Mouse (Mus musculus) CH12.LX (cell line): Measurements from ENCODE around the gene Krt4. TPM values are rescaled to one million over a fixed set of nuclear protein-coding genes. Genes with fewer than 3 reads are reported as not detected.
A peak's percentile ranks its signal among the peaks of the same experiment; 100 is the strongest.

Experiments
- DNase-seq: peaks from one replicate; pipeline ENCODE4 v3.0.0-alpha.2; 2013; ENCODE audit errors: extremely low read depth
- H3K27ac ChIP-seq: 2 replicates; pipeline ENCODE4 v1.5.1; 2012; ENCODE audit warnings: low read depth, mild to moderate bottlenecking, control low read depth, moderate library complexity; ENCODE audit not compliant: insufficient read depth
- H3K27me3 ChIP-seq: replicated peaks from 2 replicates; pipeline ENCODE3; 2012; ENCODE audit warnings: inconsistent platforms
- H3K36me3 ChIP-seq, 2 experiments: replicated peaks in 1 of 2; 2 replicates each; pipeline versions ENCODE3 to v1.6.1; 2012; ENCODE audit warnings: inconsistent platforms in 1 of 2, low read length in 1 of 2, mild to moderate bottlenecking in 1 of 2, mixed read lengths in 1 of 2, moderate library complexity in 1 of 2; ENCODE audit not compliant: control insufficient read depth in 1 of 2, insufficient read depth in 1 of 2
- H3K4me1 ChIP-seq, 2 experiments: 2 replicates each; pipeline ENCODE4 v1.6.1; 2012; ENCODE audit warnings: inconsistent platforms in 1 of 2, moderate library complexity in 1 of 2; ENCODE audit not compliant: insufficient read depth in 2 of 2, control insufficient read depth in 1 of 2
- H3K4me2 ChIP-seq: 2 replicates; pipeline ENCODE4 v1.6.1; 2012; ENCODE audit warnings: low read depth, mild to moderate bottlenecking, control low read depth; ENCODE audit not compliant: poor library complexity, insufficient read depth, severe bottlenecking
- H3K4me3 ChIP-seq, 3 experiments: fragments of 150-350 bp in 1 of 3; sonication (generic) in 1 of 3; replicated peaks in 1 of 3; 2 replicates each; pipeline versions ENCODE3 to v1.5.1; 2011 to 2012; ENCODE audit warnings: low read depth in 2 of 3, low read length in 2 of 3, mild to moderate bottlenecking in 2 of 3, moderate library complexity in 2 of 3, control low read depth in 1 of 3, improper control_type of control experiment in 1 of 3, inconsistent platforms in 1 of 3, mixed read lengths in 1 of 3; ENCODE audit not compliant: poor library complexity in 1 of 3
- H3K79me2 ChIP-seq: replicated peaks from 2 replicates; pipeline ENCODE4 v1.6.1; 2012; ENCODE audit warnings: mild to moderate bottlenecking, moderate library complexity; ENCODE audit not compliant: control insufficient read depth, poor library complexity, insufficient read depth, severe bottlenecking; ENCODE audit errors: extremely low read depth
- H3K9ac ChIP-seq: 2 replicates; pipeline ENCODE4 v1.6.1; 2012; ENCODE audit warnings: low read depth, mild to moderate bottlenecking, control low read depth, moderate library complexity; ENCODE audit not compliant: insufficient read depth
- H3K9me3 ChIP-seq: replicated peaks from 2 replicates; pipeline ENCODE3; 2012; ENCODE audit warnings: low read length, inconsistent platforms, mixed read lengths
- BHLHE40 ChIP-seq: IDR thresholded peaks from 2 replicates; pipeline ENCODE4 v1.6.1; 2011; ENCODE audit warnings: mild to moderate bottlenecking, low read depth, low read length, improper control_type of control experiment
- CTCF ChIP-seq, 2 experiments: IDR thresholded peaks in 1 of 2; conservative IDR thresholded peaks in 1 of 2; 2 replicates each; pipeline ENCODE4 v1.5.1; 2011 to 2012; ENCODE audit warnings: low read depth in 2 of 2, low read length in 2 of 2, improper control_type of control experiment in 1 of 2, inconsistent platforms in 1 of 2, mild to moderate bottlenecking in 1 of 2, moderate library complexity in 1 of 2
- ELF1 ChIP-seq: IDR thresholded peaks from 2 replicates; pipeline ENCODE4 v1.6.1; 2014; ENCODE audit warnings: low read depth, mild to moderate bottlenecking, inconsistent platforms, low read length, improper control_type of control experiment
- GABPA ChIP-seq: IDR thresholded peaks from 2 replicates; pipeline ENCODE4 v1.6.1; 2012; ENCODE audit warnings: low read depth, low read length, improper control_type of control experiment, inconsistent platforms; ENCODE audit not compliant: insufficient replicate concordance
- JUN ChIP-seq: IDR thresholded peaks from 2 replicates; pipeline ENCODE4 v1.6.1; 2011; ENCODE audit warnings: low read depth, mild to moderate bottlenecking, low read length, improper control_type of control experiment, moderate library complexity; ENCODE audit not compliant: insufficient read depth
- JUND ChIP-seq: conservative IDR thresholded peaks from 2 replicates; pipeline ENCODE4 v1.6.1; 2011; ENCODE audit warnings: low read depth, low read length, improper control_type of control experiment
- KAT2A ChIP-seq: IDR thresholded peaks from 2 replicates; pipeline ENCODE4 v1.6.1; 2012; ENCODE audit warnings: low read length, improper control_type of control experiment, inconsistent platforms; ENCODE audit not compliant: insufficient replicate concordance
- MAFK ChIP-seq: IDR thresholded peaks from 2 replicates; pipeline ENCODE4 v1.6.1; 2011; ENCODE audit warnings: low read length, improper control_type of control experiment; ENCODE audit not compliant: insufficient replicate concordance
- MAZ ChIP-seq: IDR thresholded peaks from 2 replicates; pipeline ENCODE4 v1.6.1; 2012; ENCODE audit warnings: low read depth, mild to moderate bottlenecking, inconsistent platforms, low read length, improper control_type of control experiment, moderate library complexity
- NELFE ChIP-seq: IDR thresholded peaks from 2 replicates; pipeline ENCODE4 v1.6.1; 2011; ENCODE audit warnings: low read depth, low read length, improper control_type of control experiment
- NRF1 ChIP-seq: IDR thresholded peaks from 2 replicates; pipeline ENCODE4 v1.6.1; 2014; ENCODE audit warnings: low read depth, mild to moderate bottlenecking, inconsistent platforms, low read length, improper control_type of control experiment, moderate library complexity
- RAD21 ChIP-seq: IDR thresholded peaks from 2 replicates; pipeline ENCODE4 v1.6.1; 2011; ENCODE audit warnings: low read depth, mild to moderate bottlenecking, low read length, improper control_type of control experiment, moderate library complexity
- RCOR1 ChIP-seq: conservative IDR thresholded peaks from 2 replicates; pipeline ENCODE4 v1.6.1; 2012; ENCODE audit warnings: low read depth, mild to moderate bottlenecking, inconsistent platforms, low read length, improper control_type of control experiment
- SMC3 ChIP-seq: IDR thresholded peaks from 2 replicates; pipeline ENCODE4 v1.6.1; 2011; ENCODE audit warnings: low read depth, low read length, improper control_type of control experiment
- TBP ChIP-seq: conservative IDR thresholded peaks from 2 replicates; pipeline ENCODE4 v1.6.1; 2011; ENCODE audit warnings: low read depth, low read length, improper control_type of control experiment
- TCF12 ChIP-seq: IDR thresholded peaks from 2 replicates; pipeline ENCODE4 v1.6.1; 2014; ENCODE audit warnings: low read depth, mild to moderate bottlenecking, inconsistent platforms, low read length, improper control_type of control experiment
- UBTF ChIP-seq: IDR thresholded peaks from 2 replicates; pipeline ENCODE4 v1.6.1; 2012; ENCODE audit warnings: low read depth, mild to moderate bottlenecking, inconsistent platforms, low read length, improper control_type of control experiment, moderate library complexity
- USF2 ChIP-seq: conservative IDR thresholded peaks from 2 replicates; pipeline ENCODE4 v1.6.1; 2011; ENCODE audit warnings: low read depth, low read length, improper control_type of control experiment
- ZMIZ1 ChIP-seq: IDR thresholded peaks from 2 replicates; pipeline ENCODE4 v1.6.1; 2012; ENCODE audit warnings: low read depth, mild to moderate bottlenecking, inconsistent platforms, low read length, improper control_type of control experiment
- dilution Hi-C: fragments of 300-500 bp; cut with MboI; formaldehyde crosslinking; loops from 2 replicates; pipeline ENCODE4 v1.14.3; 2020; ENCODE audit warnings: low sequenced_read_pairs; ENCODE audit not compliant: extremely low pct_unique_long_range_greater_than_20kb, extremely low pct_ligation_motif_present
- in situ Hi-C: fragments of 300-500 bp; cut with MboI; formaldehyde crosslinking; loops from 3 replicates; pipeline ENCODE4 v1.14.3; 2019; ENCODE audit warnings: low sequenced_read_pairs, low pct_ligation_motif_present, low pct_unique_long_range_greater_than_20kb, mixed read lengths
- polyA plus RNA-seq: library from polyadenylated mRNA; unstranded; fragments of >175 nt; gene quantifications from 2 replicates; pipeline ENCODE4 v1.2.1, GENCODE M21; 2012; ENCODE audit warnings: low read depth; ENCODE audit not compliant: insufficient read length
- total RNA-seq, 2 experiments: library from RNA; depleted of rRNA; stranded (reverse); fragments of 300-350 nt in 1 of 2; fragments of >200 nt in 1 of 2; gene quantifications; 2 replicates each; pipeline ENCODE4 v1.2.3; 2012 to 2014

Krt4 gene
- total and polyA plus RNA-seq, 3 experiments = not detected

DNA sequence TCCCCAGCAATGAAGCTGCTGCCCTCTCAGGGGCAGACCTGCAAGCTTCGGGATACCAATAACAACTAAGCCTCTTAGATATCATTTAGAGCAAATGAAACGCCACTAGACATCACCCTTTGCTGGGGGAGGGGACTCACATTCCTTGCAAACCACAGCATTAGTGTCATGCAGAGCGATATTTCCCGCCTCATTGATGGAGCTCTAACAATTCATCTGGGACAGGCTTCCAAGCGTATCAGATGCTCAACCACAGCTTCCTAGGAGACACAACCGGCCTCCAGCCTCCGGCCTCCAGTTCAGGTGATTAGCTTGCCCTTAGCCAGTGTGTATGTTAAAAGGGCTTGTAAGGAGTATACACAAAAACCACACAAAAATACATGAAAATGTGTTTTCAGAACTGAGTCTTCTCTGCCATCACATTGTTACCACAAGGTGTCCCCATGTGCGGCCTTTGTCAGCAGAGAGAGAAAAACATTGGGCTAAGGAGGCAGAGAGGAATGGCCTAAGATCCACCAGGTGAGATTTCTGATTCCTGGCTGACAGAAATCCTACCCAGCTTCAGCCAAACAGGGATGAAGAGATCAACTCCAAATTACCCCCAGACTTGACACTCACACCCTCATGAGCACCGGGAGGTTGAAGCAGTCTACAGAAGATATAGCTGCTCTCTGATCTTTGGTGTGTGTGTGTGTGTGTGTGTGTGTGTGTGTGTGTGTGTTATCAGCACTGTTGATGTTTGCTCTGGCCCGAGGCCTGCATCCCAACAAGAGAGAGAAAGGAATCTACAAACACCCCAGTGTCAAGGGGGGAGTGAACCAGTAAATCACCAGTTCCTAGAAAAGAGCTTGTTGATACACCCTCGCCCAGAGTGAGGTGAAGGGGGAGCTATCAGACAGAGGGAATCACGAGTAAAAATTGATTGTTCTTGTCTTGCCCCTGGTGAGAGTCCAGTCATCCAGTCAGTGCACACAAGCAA, 22.1 kb downstream of the Krt4 start:
- TF ChIP-seq SMC3 = peak; percentile 35
- TF ChIP-seq MAZ = no peak
- TF ChIP-seq CTCF (conservative IDR thresholded peaks at IDR 0.05 in 1 of 2, IDR thresholded peaks at IDR 0.05 in 1 of 2; ENCODE audit: low read depth in 2 of 2, low read length in 2 of 2) = peak in 1 of 2 experiments; percentile 50; a peak in 2 of 4 replicates
- in situ Hi-C loops (no loop called here), dilution Hi-C loops (no loop called here)
- Histone ChIP-seq H3K9ac (no peak overlapping the region), H3K27me3 (peaks cover 97% of the 10 kb centered on the region), H3K4me2 (no peak overlapping the region), H3K27ac (no peak overlapping the region), H3K36me3 (no peaks in the 10 kb centered on the region), H3K79me2 (no peaks in the 10 kb centered on the region), H3K4me1 (no peaks in the 10 kb centered on the region), H3K9me3 (no peaks in the 10 kb centered on the region), H3K4me3 (no peak overlapping the region)
- no peak for DNase-seq

DNA sequence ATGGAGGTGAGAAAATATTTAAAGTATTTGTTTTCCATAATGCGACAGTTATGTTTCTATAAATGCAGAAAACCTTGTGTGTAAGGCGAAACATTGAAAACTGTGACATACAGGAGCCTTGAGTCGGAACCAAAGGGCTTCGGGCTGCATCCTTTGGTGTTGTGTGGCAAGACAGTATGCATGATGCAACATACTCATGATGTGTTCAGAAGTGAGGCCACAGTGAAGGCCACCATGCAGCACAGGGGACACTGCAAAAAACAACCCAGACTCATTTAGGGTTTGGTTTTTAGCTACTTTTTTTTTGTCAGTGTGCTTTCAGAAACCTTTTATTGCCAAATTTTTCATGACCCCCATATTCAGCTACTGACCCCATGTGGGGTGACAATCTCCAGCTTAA, 29.3 kb downstream of the Krt4 start:
- Histone ChIP-seq H3K79me2 (no peaks in the 10 kb centered on the region), H3K36me3 (no peaks in the 10 kb centered on the region)
- in situ Hi-C loops = no loop called here
- TF ChIP-seq TCF12 (no peak), ZMIZ1 (no peak), ELF1 (no peak), JUND (no peak), TBP (no peak), RAD21 (no peak), MAZ (no peak), NELFE (no peak), JUN (no peak), BHLHE40 (no peak), NRF1 (no peak), USF2 (no peak), KAT2A (no peak), UBTF (no peak), RCOR1 (no peak), SMC3 (no peak), MAFK (no peak), GABPA (no peak)
- TF ChIP-seq, all 38 proteins: peak for 0
- peaks cover 96% of the 10 kb centered on the region for H3K27me3 ChIP-seq
- no peak overlapping the region for H3K4me3 ChIP-seq
- no peak overlapping the region for H3K4me2 ChIP-seq
- H3K4me1 ChIP-seq = no peaks in the 10 kb centered on the region
- H3K9ac ChIP-seq = no peak overlapping the region
- no peak overlapping the region for H3K27ac ChIP-seq
- DNase-seq = no peak
- dilution Hi-C loops = no loop called here
- H3K9me3 ChIP-seq = no peaks in the 10 kb centered on the region
